8 mouse cellular contexts compared by ENCODE assay signal in the genomic region with DNA sequence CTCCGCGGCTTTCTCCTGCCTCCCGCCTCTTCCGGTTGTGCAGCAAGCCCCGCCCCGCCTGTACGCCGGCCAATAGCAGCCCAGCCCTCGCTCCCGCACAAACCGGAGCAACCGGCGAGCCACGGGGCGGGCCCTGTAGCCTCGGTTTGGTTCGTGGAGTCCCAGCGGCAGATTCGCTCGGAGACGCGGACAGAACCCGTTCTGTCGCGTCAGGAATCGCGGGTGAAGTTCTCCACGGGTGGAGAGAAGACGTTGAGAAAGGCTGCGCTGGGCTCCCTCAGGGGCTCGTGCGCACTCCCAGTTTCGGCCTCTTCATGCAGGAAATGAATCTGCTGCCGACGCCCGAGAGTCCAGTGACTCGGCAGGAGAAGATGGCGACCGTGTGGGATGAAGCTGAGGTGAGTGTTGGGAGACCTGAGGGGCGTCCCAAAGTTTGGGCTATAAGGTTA. TPM values are rescaled to one million over a fixed set of nuclear protein-coding genes. Genes with fewer than 3 reads are reported as not detected.
DNase-seq lines count a peak whose midpoint lies in the region; ATAC-seq and TF ChIP-seq lines count a peak whose summit lies in the region.

Psmc3 (plus strand) TSS at position 76 of the 449 bp plus-strand sequence.

- peak within 1 kb of the TSS; percentile 82 for H3K27ac ChIP-seq in embryonic facial prominence, embryonic 13.5 days
- peak within 1 kb of the TSS; percentile 93 for H3K27ac ChIP-seq in heart, adult 2 months
- peak within 1 kb of the TSS; percentile 79 for H3K27ac ChIP-seq in limb, embryonic 13.5 days
- H3K27ac ChIP-seq in midbrain, embryonic 16.5 days (ENCODE audit: low read length), result peak within 1 kb of the TSS; percentile 94

- H3K9ac ChIP-seq in embryonic facial prominence, embryonic 13.5 days, result peak within 1 kb of the TSS; percentile 89
- peak within 1 kb of the TSS; percentile 81 for H3K9ac ChIP-seq in heart, adult 2 months (ENCODE audit: low read depth, low read length)
- peak within 1 kb of the TSS; percentile 90 for H3K9ac ChIP-seq in limb, embryonic 13.5 days
- H3K9ac ChIP-seq in midbrain, embryonic 16.5 days (ENCODE audit: low read depth, low read length), result peak within 1 kb of the TSS; percentile 76

- peak; percentile 87 for TF ChIP-seq POLR2A in heart, adult 2 months (IDR thresholded peaks at IDR 0.05; ENCODE audit: insufficient read depth, low read depth, low read length)

- H3K4me2 ChIP-seq in embryonic facial prominence, embryonic 13.5 days, result peak within 1 kb of the TSS; percentile 96
- H3K4me2 ChIP-seq in limb, embryonic 13.5 days (replicated peaks), result peak within 1 kb of the TSS; percentile 98
- peak within 1 kb of the TSS; percentile 92 for H3K4me2 ChIP-seq in midbrain, embryonic 16.5 days (ENCODE audit: low read length)

- WGBS in embryonic facial prominence, embryonic 13.5 days, result under 1% methylated on average over 40 of the region's 40 CpGs
- under 1% methylated on average over 40 of the region's 40 CpGs for WGBS in heart, adult 2 months
- WGBS in limb, embryonic 13.5 days, result under 1% methylated on average over 40 of the region's 40 CpGs
- 1% methylated on average over 40 of the region's 40 CpGs for WGBS in midbrain, embryonic 16.5 days

- TF ChIP-seq EP300 in heart, adult 2 months (IDR thresholded peaks at IDR 0.05; ENCODE audit: insufficient read depth, low read depth, low read length), result peak; percentile 46; the same call in 1 of the 2 replicates

- H3K4me3 ChIP-seq in embryonic facial prominence, embryonic 13.5 days, result peak within 1 kb of the TSS; percentile 85
- H3K4me3 ChIP-seq in heart, adult 2 months, result peak within 1 kb of the TSS; percentile 85
- H3K4me3 ChIP-seq in limb, embryonic 13.5 days, result peak within 1 kb of the TSS; percentile 89
- peak within 1 kb of the TSS; percentile 68 for H3K4me3 ChIP-seq in midbrain, embryonic 16.5 days (ENCODE audit: low read depth, low read length)

- no peaks in the 10 kb centered on the region for H3K9me3 ChIP-seq in embryonic facial prominence, embryonic 13.5 days
- H3K9me3 ChIP-seq in limb, embryonic 13.5 days, result no peaks in the 10 kb centered on the region
- H3K9me3 ChIP-seq in midbrain, embryonic 16.5 days (replicated peaks; ENCODE audit: control insufficient read depth, low read length, poor library complexity, severe bottlenecking), result no peaks in the 10 kb centered on the region

- peaks cover 16% of the 10 kb centered on the region for H3K4me1 ChIP-seq in embryonic facial prominence, embryonic 13.5 days
- peaks cover 5% of the 10 kb centered on the region for H3K4me1 ChIP-seq in heart, adult 2 months (ENCODE audit: control insufficient read depth, insufficient read depth, low read length)
- peaks cover 11% of the 10 kb centered on the region for H3K4me1 ChIP-seq in limb, embryonic 13.5 days
- H3K4me1 ChIP-seq in midbrain, embryonic 16.5 days (ENCODE audit: control insufficient read depth, insufficient read depth, low read length), result peaks cover 9% of the 10 kb centered on the region

- peaks cover 38% of the 10 kb centered on the region for H3K36me3 ChIP-seq in embryonic facial prominence, embryonic 13.5 days
- H3K36me3 ChIP-seq in heart, adult 2 months (ENCODE audit: control insufficient read depth, insufficient read depth, low read length), result no peaks in the 10 kb centered on the region; the same call in 1 of the 2 replicates
- H3K36me3 ChIP-seq in limb, embryonic 13.5 days, result peaks cover 48% of the 10 kb centered on the region
- peaks cover 25% of the 10 kb centered on the region for H3K36me3 ChIP-seq in midbrain, embryonic 16.5 days (ENCODE audit: control insufficient read depth, insufficient read depth, low read length)

- no peaks in the 10 kb centered on the region for H3K79me2 ChIP-seq in heart, adult 2 months (replicated peaks; ENCODE audit: control insufficient read depth, insufficient read depth, low read length)

- DNase-seq in 3134 (ENCODE audit: extremely low read depth, insufficient read length, low spot score), result peak; percentile 92
- DNase-seq in adrenal gland, postnatal 36 days, result peak; percentile 99
- DNase-seq in heart, adult 2 months, result peak; percentile 98
- DNase-seq in kidney, adult 8-10 months, result peak; percentile 95 to 96
- DNase-seq in spleen, postnatal 10 days (ENCODE audit: low spot score in 2 of 2), result peak; percentile 95 to 98

- H3K27me3 ChIP-seq in embryonic facial prominence, embryonic 13.5 days, result no peaks in the 10 kb centered on the region
- H3K27me3 ChIP-seq in heart, adult 2 months (ENCODE audit: control insufficient read depth, insufficient read depth, low read length), result no peaks in the 10 kb centered on the region
- H3K27me3 ChIP-seq in limb, embryonic 13.5 days, result no peaks in the 10 kb centered on the region
- H3K27me3 ChIP-seq in midbrain, embryonic 16.5 days (ENCODE audit: control insufficient read depth, insufficient read depth, low read depth, low read length), result no peaks in the 10 kb centered on the region

- intact Hi-C loops in heart, adult 2 months (cut with DNase I), result loop anchor here (1.0 to 5.0 kb wide), 4 partner anchors 16 to 137 kb away; partner anchors contain the start of genes Celf1 and Slc39a13

- peak; percentile 94 for ATAC-seq in embryonic facial prominence, embryonic 13.5 days (ENCODE audit: insufficient number of reproducible peaks, insufficient read depth, low FRiP score, low TSS enrichment, low read depth)
- peak; percentile 99 for ATAC-seq in limb, embryonic 13.5 days (ENCODE audit: low FRiP score, low read depth)
- ATAC-seq in midbrain, embryonic 16.5 days, result peak; percentile 99

- 0 out of 2 replicates have a peak, but pooled peaks have one; percentile 3 for TF ChIP-seq CTCF in heart, adult 2 months (IDR thresholded peaks at IDR 0.05)

RNA-seq across cellular contexts. Expression of gene Psmc3, which starts in this region (rescaled TPM):
- total RNA-seq in adrenal gland, postnatal 36 days (2021), result 100 to 1,000 TPM; 193 to 228 TPM
- polyA plus RNA-seq in embryonic facial prominence, embryonic 13.5 days (2015; fragmentation: Nextera tagmentation; extraction: Ambion mirVana), result 263 and 298 TPM in 2 replicates
- 100 to 1,000 TPM; 216 to 252 TPM for total RNA-seq in heart, adult 2 months (2021)
- 112 and 141 TPM in 2 replicates for polyA plus RNA-seq in heart, adult 2 months (2012; rRNA removed)
- 316 and 328 TPM in 2 replicates for polyA plus RNA-seq in limb, embryonic 13.5 days (2015; fragmentation: Nextera tagmentation; extraction: Ambion mirVana)
- 226 and 247 TPM in 2 replicates for polyA plus RNA-seq in midbrain, embryonic 16.5 days (2015; fragmentation: Nextera tagmentation; extraction: Ambion mirVana)

Comparison
In these comparisons a context has a peak if more than half of its experiments do, and no peak if none do; other contexts are left out.
1. Peak in every context shown above with its lines: DNase-seq, ATAC-seq, H3K4me3 ChIP-seq and H3K27ac ChIP-seq.